Mouse (Mus musculus) stomach, postnatal 0 days (tissue): ENCODE measurements around the gene Ccsap. TPM values are rescaled to one million over a fixed set of nuclear protein-coding genes. Genes with fewer than 3 reads are reported as not detected.
A peak's percentile ranks its signal among the peaks of the same experiment; 100 is the strongest.

Experiments used
- ATAC-seq: fragments of 200-750 bp; cut with Nextera tagmentation; 2 replicates; pipeline ENCODE4 v1.8.0; 2017; ENCODE audit not compliant: low FRiP score, low TSS enrichment
- DNase-seq: peaks from one replicate; pipeline ENCODE4 v3.0.0-alpha.2; 2016; ENCODE audit warnings: low spot score
- H3K27ac ChIP-seq: fragments of 300-500 bp; sonication (generic); replicated peaks from 2 replicates; pipeline ENCODE4 v1.5.1; 2014; ENCODE audit warnings: mild to moderate bottlenecking, control low read depth
- H3K27me3 ChIP-seq: fragments of 300-500 bp; sonication (generic); 2 replicates; pipeline ENCODE4 v1.6.1; 2014; ENCODE audit warnings: low read length; ENCODE audit not compliant: control insufficient read depth, insufficient read depth
- H3K36me3 ChIP-seq: fragments of 300-500 bp; sonication (generic); 2 replicates; pipeline ENCODE4 v1.6.1; 2014; ENCODE audit warnings: low read length, mixed read lengths; ENCODE audit not compliant: control insufficient read depth, insufficient read depth
- H3K4me1 ChIP-seq: fragments of 300-500 bp; sonication (generic); replicated peaks from 2 replicates; pipeline ENCODE4 v1.6.1; 2014; ENCODE audit warnings: antibody characterized with exemption; ENCODE audit not compliant: control insufficient read depth, insufficient read depth
- H3K4me2 ChIP-seq: fragments of 300-500 bp; sonication (generic); replicated peaks from 2 replicates; pipeline ENCODE4 v1.6.1; 2014; ENCODE audit warnings: low read depth, mild to moderate bottlenecking, control low read depth, moderate library complexity
- H3K4me3 ChIP-seq: fragments of 300-500 bp; sonication (generic); 2 replicates; pipeline ENCODE4 v1.5.1; 2014; ENCODE audit warnings: low read depth, low read length, control low read depth
- H3K9ac ChIP-seq: fragments of 300-500 bp; sonication (generic); 2 replicates; pipeline ENCODE4 v1.6.1; 2014; ENCODE audit warnings: mild to moderate bottlenecking, low read length, control low read depth, mixed read lengths
- H3K9me3 ChIP-seq: fragments of 300-500 bp; sonication (generic); 2 replicates; pipeline ENCODE4 v1.6.1; 2016; ENCODE audit warnings: low read length; ENCODE audit not compliant: control insufficient read depth
- CTCF ChIP-seq: IDR thresholded peaks from 2 replicates; pipeline ENCODE4 v1.5.1; 2016; ENCODE audit warnings: antibody characterized with exemption, low read depth, mild to moderate bottlenecking, moderate library complexity
- EP300 ChIP-seq: optimal IDR thresholded peaks from 2 replicates; pipeline ENCODE3; 2016; ENCODE audit warnings: antibody characterized with exemption
- WGBS: fragments of 180-500 bp; shearing (Covaris S2); extraction: QIAGEN DNeasy Blood & Tissue Kit; methylation state at CpG from one replicate; pipeline ENCODE4 v1.1.7; 2014; 5-methylcytosine and 5-hydroxymethylcytosine counted together
- polyA plus RNA-seq: library from polyadenylated mRNA; unstranded; fragments of >200 nt; fragmentation: Nextera tagmentation; extraction: Ambion mirVana; gene quantifications from 2 replicates; pipeline ENCODE4 v1.2.1, GENCODE M21; 2015

Gene Ccsap
- polyA plus RNA-seq, 1 experiment from 2014 or later: 0.91 TPM

- ATAC-seq (no peak), DNase-seq (no peak)
- H3K36me3 ChIP-seq: peaks cover 8% of the 10 kb centered on the region
- no peak overlapping the region for H3K4me2 ChIP-seq
- no peak for TF ChIP-seq EP300
- no peak for TF ChIP-seq CTCF
- WGBS: 85% methylated on average over 13 of the region's 13 CpGs
- H3K27me3 ChIP-seq: no peaks in the 10 kb centered on the region
- no peak overlapping the region for H3K9ac ChIP-seq
- H3K4me1 ChIP-seq: no peaks in the 10 kb centered on the region
- H3K27ac ChIP-seq: no peak overlapping the region
- no peaks in the 10 kb centered on the region for H3K9me3 ChIP-seq
- H3K4me3 ChIP-seq: no peak overlapping the region
These were observed 32.5 kb downstream of the Ccsap start for GRCm38 (mm10) chr8:123827523-123827922.

GRCm38 (mm10) chr8:123826758-123827157 lies 33.3 kb downstream of the Ccsap start:
- no peaks in the 10 kb centered on the region for H3K4me1 ChIP-seq
- H3K4me2 ChIP-seq: no peak overlapping the region
- DNase-seq (no peak), ATAC-seq (no peak)
- H3K4me3 ChIP-seq: no peak overlapping the region
- TF ChIP-seq EP300: no peak
- no peak for TF ChIP-seq CTCF
- WGBS: 84% methylated on average over 7 of the region's 7 CpGs
- H3K9me3 ChIP-seq: no peaks in the 10 kb centered on the region
- H3K27ac ChIP-seq: no peak overlapping the region
- no peaks in the 10 kb centered on the region for H3K27me3 ChIP-seq
- peaks cover 8% of the 10 kb centered on the region for H3K36me3 ChIP-seq
- H3K9ac ChIP-seq: no peak overlapping the region

- ATAC-seq (peak; percentile 58; the same call in 1 of the 2 replicates), DNase-seq (no peak)
- Histone ChIP-seq H3K36me3 (peaks cover 8% of the 10 kb centered on the region), H3K27me3 (no peaks in the 10 kb centered on the region), H3K27ac (no peak overlapping the region), H3K9ac (no peak overlapping the region), H3K4me1 (no peaks in the 10 kb centered on the region), H3K4me2 (no peak overlapping the region), H3K4me3 (no peak overlapping the region), H3K9me3 (no peaks in the 10 kb centered on the region)
- TF ChIP-seq CTCF (peak; percentile 72), EP300 (no peak)
- 63% methylated on average over 9 of the region's 9 CpGs for WGBS
These were observed 34.0 kb downstream of the Ccsap start for GRCm38 (mm10) chr8:123826001-123826400.

- TF ChIP-seq EP300 (no peak), CTCF (no peak)
These were observed 36.4 kb downstream of the Ccsap start for GRCm38 (mm10) chr8:123823532-123824123.

GRCm38 (mm10) chr8:123823111-123823510 lies 36.9 kb downstream of the Ccsap start:
- Histone ChIP-seq H3K4me1 (no peaks in the 10 kb centered on the region), H3K27ac (no peak overlapping the region), H3K36me3 (peaks cover 3% of the 10 kb centered on the region), H3K4me3 (no peak overlapping the region), H3K9ac (no peak overlapping the region), H3K27me3 (no peaks in the 10 kb centered on the region), H3K9me3 (no peaks in the 10 kb centered on the region), H3K4me2 (no peak overlapping the region)
- ATAC-seq (no peak), DNase-seq (no peak)
- TF ChIP-seq EP300 (no peak), CTCF (peak; percentile 49)
- 81% methylated on average over 10 of the region's 10 CpGs for WGBS

More at GRCm38 (mm10) chr8:123823532-123824123, 36.4 kb downstream of the Ccsap start:
- DNase-seq (peak; percentile 60), ATAC-seq (no peak)
- Histone ChIP-seq H3K9me3 (no peaks in the 10 kb centered on the region), H3K4me2 (no peak overlapping the region), H3K27me3 (no peaks in the 10 kb centered on the region), H3K4me3 (no peak overlapping the region), H3K9ac (no peak overlapping the region), H3K4me1 (no peaks in the 10 kb centered on the region), H3K36me3 (peaks cover 3% of the 10 kb centered on the region), H3K27ac (no peak overlapping the region)
- 64% methylated on average over 18 of the region's 18 CpGs for WGBS

GRCm38 (mm10) chr8:123820780-123821179 lies 39.2 kb downstream of the Ccsap start:
- H3K27me3 ChIP-seq: no peaks in the 10 kb centered on the region
- H3K27ac ChIP-seq: no peak overlapping the region
- WGBS: 86% methylated on average over 6 of the region's 6 CpGs
- H3K4me1 ChIP-seq: no peaks in the 10 kb centered on the region
- DNase-seq: no peak
- H3K9me3 ChIP-seq: no peaks in the 10 kb centered on the region
- no peak overlapping the region for H3K4me3 ChIP-seq
- TF ChIP-seq CTCF: no peak
- no peak for TF ChIP-seq EP300
- H3K36me3 ChIP-seq: no peaks in the 10 kb centered on the region
- no peak for ATAC-seq
- H3K4me2 ChIP-seq: no peak overlapping the region
- H3K9ac ChIP-seq: no peak overlapping the region
